In the genomic region with DNA sequence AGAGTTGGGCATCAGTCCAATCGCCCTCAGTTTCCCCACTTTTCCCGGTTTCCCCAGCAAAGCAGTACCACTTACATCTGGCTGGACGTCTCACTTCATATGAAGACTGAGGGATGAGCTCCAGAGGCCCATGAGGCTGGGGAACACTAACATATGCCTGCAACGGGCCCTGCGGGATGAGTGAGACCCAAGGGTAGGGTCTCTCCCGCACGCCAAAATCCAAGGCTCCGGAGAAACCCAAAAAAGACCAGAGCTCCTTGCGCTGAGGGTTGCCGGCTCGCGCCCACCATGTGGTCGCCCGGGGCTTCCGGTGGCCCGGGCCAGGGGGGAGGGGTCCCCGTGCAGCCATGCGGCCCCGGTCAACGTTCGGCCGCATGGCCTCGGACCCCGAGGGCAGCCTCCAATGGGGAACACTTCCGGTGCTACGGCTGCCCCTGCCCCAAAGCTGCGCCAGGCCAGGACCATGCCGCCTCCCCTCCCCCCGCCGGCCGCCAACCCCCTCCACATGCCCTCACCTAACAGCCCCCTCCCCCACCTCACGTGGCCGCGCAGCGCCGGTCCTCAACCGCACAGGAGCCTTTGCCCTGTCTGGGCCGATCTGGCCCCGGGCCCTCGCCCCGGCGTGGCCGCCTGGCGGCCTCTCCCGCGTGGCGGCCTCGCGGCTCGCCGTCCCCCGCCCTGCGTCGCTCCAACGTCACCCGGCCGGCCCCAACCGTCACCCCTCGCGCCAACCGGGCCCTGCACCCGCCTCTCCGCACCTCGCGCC, we compare ENCODE assay signal across 8 mouse cellular contexts. TPM values are rescaled to one million over a fixed set of nuclear protein-coding genes. Genes with fewer than 3 reads are reported as not detected.
DNase-seq lines count a peak whose midpoint lies in the region; ATAC-seq and TF ChIP-seq lines count a peak whose summit lies in the region.

No protein-coding gene starts in this region.

- WGBS in heart, embryonic 15.5 days, result under 1% methylated on average over 61 of the region's 65 CpGs
- WGBS in midbrain, embryonic 13.5 days, result under 1% methylated on average over 46 of the region's 65 CpGs

- H3K4me1 ChIP-seq in ES-Bruce4 (ENCODE audit: control insufficient read depth, insufficient read depth, low read length), result peaks cover 2% of the 10 kb centered on the region
- peaks cover 36% of the 10 kb centered on the region for H3K4me1 ChIP-seq in heart, embryonic 15.5 days (replicated peaks)
- H3K4me1 ChIP-seq in midbrain, embryonic 13.5 days (replicated peaks), result peaks cover 39% of the 10 kb centered on the region

- peak overlapping the region; percentile 85 for H3K4me3 ChIP-seq in ES-Bruce4 (ENCODE audit: low read depth, low read length)
- H3K4me3 ChIP-seq in heart, embryonic 15.5 days, result peak overlapping the region; percentile 96
- peak overlapping the region; percentile 89 for H3K4me3 ChIP-seq in midbrain, embryonic 13.5 days (replicated peaks)

- TF ChIP-seq POLR2A in ES-Bruce4 (IDR thresholded peaks at IDR 0.05; ENCODE audit: insufficient read depth, low read length), result no peak

- DNase-seq in heart, adult 11 months, result peak; percentile 98
- DNase-seq in heart, adult 18-20 months, result no peak
- peak; percentile 51 to 83 for DNase-seq in cerebellum, postnatal 14 days
- DNase-seq in kidney, postnatal 36 days, result peak; percentile 60 to 80

- TF ChIP-seq EP300 in ES-Bruce4 (IDR thresholded peaks at IDR 0.05; ENCODE audit: insufficient read depth, low read depth, low read length), result no peak

- no peaks in the 10 kb centered on the region for H3K27me3 ChIP-seq in ES-Bruce4 (ENCODE audit: control insufficient read depth, insufficient read depth, low read length, poor library complexity, severe bottlenecking)
- no peaks in the 10 kb centered on the region for H3K27me3 ChIP-seq in heart, embryonic 15.5 days
- H3K27me3 ChIP-seq in midbrain, embryonic 13.5 days, result no peaks in the 10 kb centered on the region

- ATAC-seq in heart, embryonic 15.5 days (replicated peaks; ENCODE audit: insufficient number of reproducible peaks, insufficient read depth, low FRiP score, low read depth), result peak; percentile 14
- peak; percentile 62 for ATAC-seq in midbrain, embryonic 13.5 days
- no peak for ATAC-seq in megakaryocyte progenitor cell, adult 5-6 weeks (replicated peaks; ENCODE audit: poor library complexity)

- TF ChIP-seq CTCF in ES-Bruce4 (IDR thresholded peaks at IDR 0.05; ENCODE audit: low read depth, low read length), result no peak

- peaks cover 39% of the 10 kb centered on the region for H3K36me3 ChIP-seq in ES-Bruce4 (ENCODE audit: control insufficient read depth, insufficient read depth, low read length, poor library complexity, severe bottlenecking)
- peaks cover 36% of the 10 kb centered on the region for H3K36me3 ChIP-seq in heart, embryonic 15.5 days
- peaks cover 37% of the 10 kb centered on the region for H3K36me3 ChIP-seq in midbrain, embryonic 13.5 days

- no peaks in the 10 kb centered on the region for H3K9me3 ChIP-seq in ES-Bruce4 (replicated peaks; ENCODE audit: control insufficient read depth, insufficient read depth, low read length, poor library complexity, severe bottlenecking)
- H3K9me3 ChIP-seq in heart, embryonic 15.5 days (replicated peaks), result no peaks in the 10 kb centered on the region
- H3K9me3 ChIP-seq in midbrain, embryonic 13.5 days, result no peaks in the 10 kb centered on the region

- peak overlapping the region; percentile 93 for H3K27ac ChIP-seq in ES-Bruce4 (ENCODE audit: insufficient read depth, low read length)
- H3K27ac ChIP-seq in heart, embryonic 15.5 days, result peak overlapping the region; percentile 97
- H3K27ac ChIP-seq in midbrain, embryonic 13.5 days, result peak overlapping the region; percentile 92

- peak overlapping the region; percentile 99 for H3K9ac ChIP-seq in ES-Bruce4 (ENCODE audit: low read depth, poor library complexity, severe bottlenecking)
- peak overlapping the region; percentile 97 for H3K9ac ChIP-seq in heart, embryonic 15.5 days
- peak overlapping the region; percentile 92 for H3K9ac ChIP-seq in midbrain, embryonic 13.5 days (replicated peaks)

- H3K4me2 ChIP-seq in heart, embryonic 15.5 days, result peak overlapping the region; percentile 88
- H3K4me2 ChIP-seq in midbrain, embryonic 13.5 days (replicated peaks), result peak overlapping the region; percentile 91

RNA-seq across cellular contexts. Expression of a gene that starts 1.3 kb away (rescaled TPM):
- total RNA-seq in heart, adult 18-20 months (2021), result 100 to 1,000 TPM; 415 to 425 TPM
- 1,015 and 1,063 TPM in 2 replicates for polyA plus RNA-seq in ES-Bruce4 (2011; ENCODE audit: insufficient read depth, insufficient read length, low read depth, missing spikeins)
- polyA plus RNA-seq in heart, embryonic 15.5 days (2015; fragmentation: Nextera tagmentation; extraction: Ambion mirVana), result 975 and 1,130 TPM in 2 replicates
- polyA plus RNA-seq in midbrain, embryonic 13.5 days (2015; fragmentation: Nextera tagmentation; extraction: Ambion mirVana), result 1,160 and 1,188 TPM in 2 replicates
- 1,355 and 1,412 TPM in 2 replicates for total RNA-seq in megakaryocyte progenitor cell, adult 5-6 weeks (2015)
- total RNA-seq in megakaryocyte progenitor cell, adult 5-6 weeks (2017), result 1,221 and 1,257 TPM in 2 replicates

RNA-seq across cellular contexts. Expression of a gene that starts 6.8 kb away (rescaled TPM):
- total RNA-seq in heart, adult 18-20 months (2021), result 10 to 100 TPM; 26.2 to 27.5 TPM
- polyA plus RNA-seq in ES-Bruce4 (2011; ENCODE audit: insufficient read depth, insufficient read length, low read depth, missing spikeins), result 23.9 and 24.4 TPM in 2 replicates
- 44.8 and 54.9 TPM in 2 replicates for polyA plus RNA-seq in heart, embryonic 15.5 days (2015; fragmentation: Nextera tagmentation; extraction: Ambion mirVana)
- 81.9 and 87.0 TPM in 2 replicates for polyA plus RNA-seq in midbrain, embryonic 13.5 days (2015; fragmentation: Nextera tagmentation; extraction: Ambion mirVana)
- total RNA-seq in megakaryocyte progenitor cell, adult 5-6 weeks (2015), result 106 and 114 TPM in 2 replicates
- total RNA-seq in megakaryocyte progenitor cell, adult 5-6 weeks (2017), result 46.2 and 56.3 TPM in 2 replicates

RNA-seq across cellular contexts. Expression of a gene that starts 15.1 kb away (rescaled TPM):
- 10 to 100 TPM; 14.6 to 23.1 TPM for total RNA-seq in heart, adult 18-20 months (2021)
- polyA plus RNA-seq in ES-Bruce4 (2011; ENCODE audit: insufficient read depth, insufficient read length, low read depth, missing spikeins), result 55.2 and 57.2 TPM in 2 replicates
- polyA plus RNA-seq in heart, embryonic 15.5 days (2015; fragmentation: Nextera tagmentation; extraction: Ambion mirVana), result 5.5 and 5.7 TPM in 2 replicates
- polyA plus RNA-seq in midbrain, embryonic 13.5 days (2015; fragmentation: Nextera tagmentation; extraction: Ambion mirVana), result 3.9 and 4.2 TPM in 2 replicates
- 0.32 TPM in 1 of 2 replicates, not detected in the other for total RNA-seq in megakaryocyte progenitor cell, adult 5-6 weeks (2015)
- not detected in 2 replicates for total RNA-seq in megakaryocyte progenitor cell, adult 5-6 weeks (2017)

RNA-seq across cellular contexts. Expression of a gene that starts 19.6 kb away (rescaled TPM):
- total RNA-seq in heart, adult 18-20 months (2021), result 10 to 100 TPM; 42.1 to 48.0 TPM
- polyA plus RNA-seq in ES-Bruce4 (2011; ENCODE audit: insufficient read depth, insufficient read length, low read depth, missing spikeins), result 27.9 and 32.4 TPM in 2 replicates
- polyA plus RNA-seq in heart, embryonic 15.5 days (2015; fragmentation: Nextera tagmentation; extraction: Ambion mirVana), result 5.2 and 7.0 TPM in 2 replicates
- 18.6 and 19.8 TPM in 2 replicates for polyA plus RNA-seq in midbrain, embryonic 13.5 days (2015; fragmentation: Nextera tagmentation; extraction: Ambion mirVana)
- 9.5 and 11.0 TPM in 2 replicates for total RNA-seq in megakaryocyte progenitor cell, adult 5-6 weeks (2015)
- total RNA-seq in megakaryocyte progenitor cell, adult 5-6 weeks (2017), result 20.2 and 21.6 TPM in 2 replicates

RNA-seq across cellular contexts. Expression of a gene that starts 19.7 kb away (rescaled TPM):
- under 1 TPM in 1 of 2 experiments, not detected in 1; 0.41 TPM for total RNA-seq in heart, adult 18-20 months (2021)
- 11.6 and 13.1 TPM in 2 replicates for polyA plus RNA-seq in ES-Bruce4 (2011; ENCODE audit: insufficient read depth, insufficient read length, low read depth, missing spikeins)
- polyA plus RNA-seq in heart, embryonic 15.5 days (2015; fragmentation: Nextera tagmentation; extraction: Ambion mirVana), result 3.7 and 5.8 TPM in 2 replicates
- polyA plus RNA-seq in midbrain, embryonic 13.5 days (2015; fragmentation: Nextera tagmentation; extraction: Ambion mirVana), result 16.1 and 17.1 TPM in 2 replicates
- total RNA-seq in megakaryocyte progenitor cell, adult 5-6 weeks (2015), result 1.9 and 3.0 TPM in 2 replicates
- 1.7 and 6.6 TPM in 2 replicates for total RNA-seq in megakaryocyte progenitor cell, adult 5-6 weeks (2017)

Comparison
In these comparisons a context has a peak if more than half of its experiments do, and no peak if none do; other contexts are left out.
1. DNase-seq: peak in heart, adult 11 months (single experiment), cerebellum, postnatal 14 days (2 of 2) and kidney, postnatal 36 days (2 of 2); none in heart, adult 18-20 months (0 of 2).
2. Peak in every context shown above with its lines, with median percentiles within 50 percentile points of each other: H3K27ac ChIP-seq, H3K4me3 ChIP-seq and H3K9ac ChIP-seq.